Mouse (Mus musculus): ENCODE measurements at regions not wholly inside any gene's neighbourhood (a gene's known extent, or its start where the extent isn't known, plus 50 kb on each side); places are given as distances from the start of the nearest gene placed in this dataset.
"Not testable (repeated sequence)": the region's sequence is repeated elsewhere in the genome, so short reads cannot be mapped to it uniquely, and the experiment has no call there.

GRCm38 (mm10) chr6:24301146-24301545, 133.3 kb upstream of the Slc13a1 start:
- no peak overlapping the region for H3K4me2 ChIP-seq
- WGBS (ENCODE audit: insufficient replicate concordance): 82% methylated on average over 2 of the region's 2 CpGs
- no peak for ATAC-seq (replicated peaks; ENCODE audit: insufficient number of reproducible peaks, low FRiP score, low TSS enrichment)
- no peaks in the 10 kb centered on the region for H3K27me3 ChIP-seq (ENCODE audit: control insufficient read depth, insufficient read depth, low read length)
- H3K4me3 ChIP-seq (ENCODE audit: low read depth, low read length): no peak overlapping the region
- H3K27ac ChIP-seq (ENCODE audit: low read depth, low read length): no peak overlapping the region
- no peak overlapping the region for H3K9ac ChIP-seq (ENCODE audit: low read depth, low read length)
- H3K9me3 ChIP-seq (replicated peaks; ENCODE audit: control insufficient read depth, low read length): no peaks in the 10 kb centered on the region
- no peaks in the 10 kb centered on the region for H3K4me1 ChIP-seq (ENCODE audit: control insufficient read depth, insufficient read depth, low read length)
- no peaks in the 10 kb centered on the region for H3K36me3 ChIP-seq (ENCODE audit: control insufficient read depth, insufficient read depth, low read length)

- H3K27ac ChIP-seq (ENCODE audit: low read depth, low read length): no peak overlapping the region
- H3K4me2 ChIP-seq: no peak overlapping the region
- H3K36me3 ChIP-seq (ENCODE audit: control insufficient read depth, insufficient read depth, low read length): no peaks in the 10 kb centered on the region
- 89% methylated on average over 5 of the region's 5 CpGs for WGBS (ENCODE audit: insufficient replicate concordance)
- no peak for ATAC-seq (replicated peaks; ENCODE audit: insufficient number of reproducible peaks, low FRiP score, low TSS enrichment)
- H3K27me3 ChIP-seq (ENCODE audit: control insufficient read depth, insufficient read depth, low read length): no peaks in the 10 kb centered on the region
- H3K4me3 ChIP-seq (ENCODE audit: low read depth, low read length): no peak overlapping the region
- no peak overlapping the region for H3K9ac ChIP-seq (ENCODE audit: low read depth, low read length)
- no peaks in the 10 kb centered on the region for H3K4me1 ChIP-seq (ENCODE audit: control insufficient read depth, insufficient read depth, low read length)
- H3K9me3 ChIP-seq (replicated peaks; ENCODE audit: control insufficient read depth, low read length): no peaks in the 10 kb centered on the region
Observed at GRCm38 (mm10) chr6:24298562-24299212, 130.8 kb upstream of the Slc13a1 start.

- H3K4me3 ChIP-seq (ENCODE audit: low read depth, low read length); H3K9ac ChIP-seq (ENCODE audit: low read depth, low read length); H3K4me1 ChIP-seq (ENCODE audit: control insufficient read depth, insufficient read depth, low read length); H3K9me3 ChIP-seq (replicated peaks; ENCODE audit: control insufficient read depth, low read length); H3K27ac ChIP-seq (ENCODE audit: low read depth, low read length); ATAC-seq (replicated peaks; ENCODE audit: insufficient number of reproducible peaks, low FRiP score, low TSS enrichment); H3K36me3 ChIP-seq (ENCODE audit: control insufficient read depth, insufficient read depth, low read length); H3K27me3 ChIP-seq (ENCODE audit: control insufficient read depth, insufficient read depth, low read length); H3K4me2 ChIP-seq: not testable (repeated sequence)
- WGBS (ENCODE audit: insufficient replicate concordance): 61% methylated on average over 2 of the region's 2 CpGs
Observed at GRCm38 (mm10) chr6:24288757-24289156, 120.9 kb upstream of the Slc13a1 start.

GRCm38 (mm10) chr6:24272821-24273220, 104.9 kb upstream of the Slc13a1 start:
- WGBS (ENCODE audit: insufficient replicate concordance): 75% methylated on average over 5 of the region's 5 CpGs
- Histone ChIP-seq H3K4me3 (ENCODE audit: low read depth, low read length) (no peak overlapping the region), H3K36me3 (ENCODE audit: control insufficient read depth, insufficient read depth, low read length) (no peaks in the 10 kb centered on the region), H3K27ac (ENCODE audit: low read depth, low read length) (no peak overlapping the region), H3K4me1 (ENCODE audit: control insufficient read depth, insufficient read depth, low read length) (no peaks in the 10 kb centered on the region), H3K9ac (ENCODE audit: low read depth, low read length) (no peak overlapping the region), H3K27me3 (ENCODE audit: control insufficient read depth, insufficient read depth, low read length) (no peaks in the 10 kb centered on the region), H3K9me3 (replicated peaks; ENCODE audit: control insufficient read depth, low read length) (no peaks in the 10 kb centered on the region), H3K4me2 (no peak overlapping the region)
- no peak for ATAC-seq (replicated peaks; ENCODE audit: insufficient number of reproducible peaks, low FRiP score, low TSS enrichment)

GRCm38 (mm10) chr6:24269633-24270032, 101.7 kb upstream of the Slc13a1 start:
- H3K9me3 ChIP-seq (replicated peaks; ENCODE audit: control insufficient read depth, low read length): no peaks in the 10 kb centered on the region
- no peak overlapping the region for H3K27ac ChIP-seq (ENCODE audit: low read depth, low read length)
- H3K27me3 ChIP-seq (ENCODE audit: control insufficient read depth, insufficient read depth, low read length): no peaks in the 10 kb centered on the region
- H3K36me3 ChIP-seq (ENCODE audit: control insufficient read depth, insufficient read depth, low read length): no peaks in the 10 kb centered on the region
- H3K9ac ChIP-seq (ENCODE audit: low read depth, low read length): no peak overlapping the region
- 63% methylated on average over 3 of the region's 3 CpGs for WGBS (ENCODE audit: insufficient replicate concordance)
- H3K4me1 ChIP-seq (ENCODE audit: control insufficient read depth, insufficient read depth, low read length): no peaks in the 10 kb centered on the region
- no peak overlapping the region for H3K4me3 ChIP-seq (ENCODE audit: low read depth, low read length)
- ATAC-seq (replicated peaks; ENCODE audit: insufficient number of reproducible peaks, low FRiP score, low TSS enrichment): no peak
- no peak overlapping the region for H3K4me2 ChIP-seq

- H3K36me3 ChIP-seq (ENCODE audit: control insufficient read depth, insufficient read depth, low read length): no peaks in the 10 kb centered on the region
- H3K4me3 ChIP-seq (ENCODE audit: low read depth, low read length): no peak overlapping the region
- H3K4me2 ChIP-seq: no peak overlapping the region
- WGBS (ENCODE audit: insufficient replicate concordance): 79% methylated on average over 4 of the region's 4 CpGs
- H3K27ac ChIP-seq (ENCODE audit: low read depth, low read length): no peak overlapping the region
- H3K27me3 ChIP-seq (ENCODE audit: control insufficient read depth, insufficient read depth, low read length): no peaks in the 10 kb centered on the region
- no peaks in the 10 kb centered on the region for H3K9me3 ChIP-seq (replicated peaks; ENCODE audit: control insufficient read depth, low read length)
- H3K4me1 ChIP-seq (ENCODE audit: control insufficient read depth, insufficient read depth, low read length): no peaks in the 10 kb centered on the region
- no peak overlapping the region for H3K9ac ChIP-seq (ENCODE audit: low read depth, low read length)
- no peak for ATAC-seq (replicated peaks; ENCODE audit: insufficient number of reproducible peaks, low FRiP score, low TSS enrichment)
Observed at GRCm38 (mm10) chr6:24263796-24264195, 95.9 kb upstream of the Slc13a1 start.

- no peaks in the 10 kb centered on the region for H3K4me1 ChIP-seq (ENCODE audit: control insufficient read depth, insufficient read depth, low read length)
- H3K27me3 ChIP-seq (ENCODE audit: control insufficient read depth, insufficient read depth, low read length): no peaks in the 10 kb centered on the region
- H3K9me3 ChIP-seq (replicated peaks; ENCODE audit: control insufficient read depth, low read length): no peaks in the 10 kb centered on the region
- H3K9ac ChIP-seq (ENCODE audit: low read depth, low read length): no peak overlapping the region
- no peak overlapping the region for H3K4me2 ChIP-seq
- no peak overlapping the region for H3K27ac ChIP-seq (ENCODE audit: low read depth, low read length)
- WGBS (ENCODE audit: insufficient replicate concordance): 68% methylated on average over 5 of the region's 5 CpGs
- H3K36me3 ChIP-seq (ENCODE audit: control insufficient read depth, insufficient read depth, low read length): no peaks in the 10 kb centered on the region
- no peak for ATAC-seq (replicated peaks; ENCODE audit: insufficient number of reproducible peaks, low FRiP score, low TSS enrichment)
- H3K4me3 ChIP-seq (ENCODE audit: low read depth, low read length): no peak overlapping the region
Observed at GRCm38 (mm10) chr6:24262578-24262977, 94.7 kb upstream of the Slc13a1 start.

GRCm38 (mm10) chr6:24245591-24245990, 77.7 kb upstream of the Slc13a1 start:
- no peaks in the 10 kb centered on the region for H3K27me3 ChIP-seq (ENCODE audit: control insufficient read depth, insufficient read depth, low read length)
- H3K9ac ChIP-seq (ENCODE audit: low read depth, low read length): no peak overlapping the region
- no peak for ATAC-seq (replicated peaks; ENCODE audit: insufficient number of reproducible peaks, low FRiP score, low TSS enrichment)
- no peaks in the 10 kb centered on the region for H3K36me3 ChIP-seq (ENCODE audit: control insufficient read depth, insufficient read depth, low read length)
- no peak overlapping the region for H3K4me3 ChIP-seq (ENCODE audit: low read depth, low read length)
- WGBS (ENCODE audit: insufficient replicate concordance): 90% methylated on average over 1 of the region's 1 CpGs
- no peaks in the 10 kb centered on the region for H3K9me3 ChIP-seq (replicated peaks; ENCODE audit: control insufficient read depth, low read length)
- no peak overlapping the region for H3K27ac ChIP-seq (ENCODE audit: low read depth, low read length)
- no peak overlapping the region for H3K4me2 ChIP-seq
- H3K4me1 ChIP-seq (ENCODE audit: control insufficient read depth, insufficient read depth, low read length): no peaks in the 10 kb centered on the region

GRCm38 (mm10) chr6:24238541-24238940, 70.6 kb upstream of the Slc13a1 start:
- Histone ChIP-seq H3K9ac (ENCODE audit: low read depth, low read length) (no peak overlapping the region), H3K27ac (ENCODE audit: low read depth, low read length) (no peak overlapping the region), H3K4me1 (ENCODE audit: control insufficient read depth, insufficient read depth, low read length) (no peaks in the 10 kb centered on the region), H3K9me3 (replicated peaks; ENCODE audit: control insufficient read depth, low read length) (no peaks in the 10 kb centered on the region), H3K4me3 (ENCODE audit: low read depth, low read length) (no peak overlapping the region), H3K4me2 (no peak overlapping the region), H3K36me3 (ENCODE audit: control insufficient read depth, insufficient read depth, low read length) (no peaks in the 10 kb centered on the region), H3K27me3 (ENCODE audit: control insufficient read depth, insufficient read depth, low read length) (no peaks in the 10 kb centered on the region)
- WGBS (ENCODE audit: insufficient replicate concordance): 59% methylated on average over 1 of the region's 1 CpGs
- no peak for ATAC-seq (replicated peaks; ENCODE audit: insufficient number of reproducible peaks, low FRiP score, low TSS enrichment)

Measured in heart, embryonic 11.5 days (tissue).